Mouse (Mus musculus): ENCODE results near the gene Jag1. TPM values are rescaled to one million over a fixed set of nuclear protein-coding genes. Genes with fewer than 3 reads are reported as not detected.

The Jag1 gene
- polyA plus RNA-seq, 1 experiment from 2014 or later, result 15.4 TPM

- no peak overlapping the region for H3K9ac ChIP-seq (replicated peaks; ENCODE audit: low read depth)
- ATAC-seq, result no peak
- DNase-seq (ENCODE audit: low spot score), result no peak
- WGBS, result 99% methylated on average over 2 of the region's 2 CpGs
- no peaks in the 10 kb centered on the region for H3K36me3 ChIP-seq (ENCODE audit: insufficient read depth, low read length)
- H3K4me2 ChIP-seq (replicated peaks; ENCODE audit: low read depth, low read length), result no peak overlapping the region
- no peak overlapping the region for H3K4me3 ChIP-seq (ENCODE audit: low read depth, low read length)
- no peaks in the 10 kb centered on the region; the same call in 1 of the 2 replicates for H3K4me1 ChIP-seq (ENCODE audit: insufficient read depth, low read depth, low read length)
- no peaks in the 10 kb centered on the region for H3K9me3 ChIP-seq (ENCODE audit: low read length)
- TF ChIP-seq EP300 (IDR thresholded peaks at IDR 0.05) (no peak), CTCF (IDR thresholded peaks at IDR 0.05) (no peak)
- H3K27me3 ChIP-seq (replicated peaks; ENCODE audit: insufficient read depth, low read length), result no peaks in the 10 kb centered on the region
- no peak overlapping the region for H3K27ac ChIP-seq (ENCODE audit: low read length)
These were observed 72.3 kb downstream of the Jag1 start for GRCm38 (mm10) chr2:137044122-137044521.

Other genes starting within 250 kb of the Jag1 start
- 21.4 and 24.6 TPM in 2 replicates for gene AL731706.2, start 231.0 kb downstream of the Jag1 start, polyA plus RNA-seq (2015; fragmentation: Nextera tagmentation; extraction: Ambion mirVana)
- gene Slx4ip, start 225.4 kb downstream of the Jag1 start, polyA plus RNA-seq (2015; fragmentation: Nextera tagmentation; extraction: Ambion mirVana), result 3.1 and 3.2 TPM in 2 replicates
- gene AL731706.1, start 225.3 kb downstream of the Jag1 start, polyA plus RNA-seq (2015; fragmentation: Nextera tagmentation; extraction: Ambion mirVana), result 24.3 and 24.8 TPM in 2 replicates
- gene Mkks, start 225.3 kb downstream of the Jag1 start, polyA plus RNA-seq (2015; fragmentation: Nextera tagmentation; extraction: Ambion mirVana), result 6.7 and 7.6 TPM in 2 replicates